Mouse (Mus musculus) ES-E14 (cell line): ENCODE data around the gene Miga2.
A peak's percentile ranks its signal among the peaks of the same experiment; 100 is the strongest.

Experiments
- CHD2 ChIP-seq: IDR thresholded peaks from 2 replicates; pipeline ENCODE4 v1.6.1; 2014; ENCODE audit warnings: mild to moderate bottlenecking, low read depth, low read length, inconsistent platforms
- MAFK ChIP-seq: IDR thresholded peaks from 2 replicates; pipeline ENCODE4 v1.6.1; 2014; ENCODE audit warnings: mild to moderate bottlenecking, low read depth, low read length, inconsistent platforms; ENCODE audit not compliant: insufficient read depth

DNA sequence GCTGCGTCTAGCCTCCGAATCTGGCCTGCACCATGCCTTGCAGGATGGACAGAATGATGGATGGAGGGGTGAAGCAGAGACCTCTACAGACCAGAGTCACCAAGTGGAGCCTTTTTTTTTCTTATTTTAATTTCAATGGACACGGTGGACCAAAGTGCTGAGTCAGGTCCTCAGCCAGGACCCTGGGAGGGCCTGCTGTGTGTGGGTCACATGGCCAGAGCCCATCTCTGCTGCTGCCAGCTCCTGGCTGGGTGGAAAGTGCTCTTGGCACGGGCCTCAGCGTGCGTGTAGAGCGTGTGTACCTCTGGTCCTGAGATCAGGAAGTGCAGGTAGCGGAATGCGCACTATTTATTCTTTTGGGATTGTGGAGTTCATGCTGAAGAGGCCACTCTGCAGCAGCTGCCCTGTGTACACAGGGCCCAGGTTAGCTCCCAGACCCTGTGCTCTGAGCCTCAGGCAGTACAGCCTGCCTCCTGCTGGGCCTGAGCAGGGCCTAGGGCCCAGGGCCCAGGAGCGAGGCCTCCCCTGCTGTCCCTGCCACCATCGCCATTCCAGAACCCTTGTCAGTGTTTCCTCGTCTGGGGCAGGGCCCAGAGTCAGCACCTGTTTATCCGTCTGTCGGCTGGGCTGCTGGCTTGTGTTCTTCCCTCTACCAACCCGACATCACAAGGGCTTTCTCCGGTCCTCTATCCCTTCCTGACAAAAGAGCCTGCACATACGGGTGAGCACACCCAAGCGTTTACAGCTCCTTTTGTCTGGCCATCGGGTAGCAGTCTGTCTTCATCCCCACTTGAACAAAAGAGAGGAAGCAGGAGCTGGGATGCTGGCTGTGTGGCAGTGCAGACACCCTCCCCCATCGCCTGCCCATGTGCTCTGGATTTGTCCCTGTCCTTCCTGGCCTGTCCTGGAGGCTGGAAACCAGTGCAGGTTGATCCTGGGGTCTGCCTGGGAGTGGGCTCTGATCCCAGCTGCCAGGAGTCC is 35.4 kb downstream of the Miga2 start:
- TF ChIP-seq MAFK = peak; percentile 87
- TF ChIP-seq CHD2 = no peak
